Mouse (Mus musculus): ENCODE measurements around the gene Zfp770.
"Not testable (repeated sequence)": the region's sequence is repeated elsewhere in the genome, so short reads cannot be mapped to it uniquely, and the experiment has no call there.

Gene Zfp770

GRCm38 (mm10) chr2:114200932-114201559 lies at the start of gene Zfp770:
Gene Zfp770 (minus strand): TSS chr2:114201469.
- DNase-seq: peak; percentile 70

DNA sequence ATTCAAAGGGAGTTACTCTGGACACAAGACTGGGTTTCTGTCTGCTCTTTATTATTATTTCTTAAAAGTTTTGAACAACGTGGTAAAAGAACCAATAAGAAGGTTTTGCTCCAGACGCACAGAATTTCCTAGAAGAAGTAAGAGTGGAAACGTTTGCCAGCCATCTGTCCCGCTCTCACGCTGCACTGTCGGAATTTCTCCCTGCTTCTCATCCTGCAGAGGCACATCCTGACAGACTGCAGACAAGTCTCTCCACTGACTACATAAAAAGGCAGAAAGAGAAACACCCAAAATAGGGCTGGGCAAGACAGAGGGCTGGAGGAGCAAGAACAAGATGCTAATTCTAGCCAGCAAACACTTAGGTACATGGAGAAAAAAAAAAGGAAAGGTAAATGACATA lies 48.2 kb upstream of the Zfp770 start:
- DNase-seq: peak; percentile 14

- no peak for DNase-seq
Observed at GRCm38 (mm10) chr2:114237639-114238038, 36.4 kb upstream of the Zfp770 start.

DNA sequence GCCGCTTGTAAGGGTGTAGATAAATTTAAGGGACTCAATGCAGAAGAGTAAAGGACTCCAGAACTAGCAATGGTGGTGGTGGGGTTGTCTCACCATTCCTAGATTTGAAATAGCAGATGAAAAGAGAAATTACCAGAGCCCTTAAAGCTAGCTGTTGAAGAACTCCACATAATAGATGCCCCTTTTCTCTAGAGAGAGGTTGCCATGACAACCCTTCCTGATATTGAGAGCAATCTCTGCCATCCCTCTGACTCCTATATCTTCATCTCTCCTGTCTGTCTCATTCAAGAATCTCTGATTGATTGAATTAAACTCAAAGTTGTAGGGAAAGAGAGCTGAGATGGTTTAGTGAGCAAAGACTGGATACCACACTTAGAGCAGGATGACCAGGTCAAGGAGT lies 35.3 kb upstream of the Zfp770 start:
- DNase-seq: no peak

DNA sequence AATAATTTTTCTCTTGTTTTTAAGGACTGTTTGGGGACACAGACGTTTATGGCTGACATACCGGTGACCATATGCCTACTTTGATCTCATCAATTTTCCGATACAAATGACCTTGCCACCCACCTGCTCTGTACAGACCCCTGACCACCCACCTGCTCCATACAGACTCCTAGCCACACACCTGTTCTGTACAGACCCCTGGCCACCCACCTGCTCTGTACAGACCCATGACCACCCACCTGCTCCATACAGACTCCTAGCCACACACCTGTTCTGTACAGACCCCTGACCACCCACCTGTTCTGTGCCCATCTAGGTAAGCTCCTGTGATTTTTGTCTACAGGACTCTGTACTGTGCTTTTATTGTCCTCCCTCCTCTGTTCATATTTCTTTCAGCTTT lies 34.3 kb upstream of the Zfp770 start:
- DNase-seq: no peak

- DNase-seq: no peak
Observed at GRCm38 (mm10) chr2:114231248-114231647, 30.0 kb upstream of the Zfp770 start.

DNA sequence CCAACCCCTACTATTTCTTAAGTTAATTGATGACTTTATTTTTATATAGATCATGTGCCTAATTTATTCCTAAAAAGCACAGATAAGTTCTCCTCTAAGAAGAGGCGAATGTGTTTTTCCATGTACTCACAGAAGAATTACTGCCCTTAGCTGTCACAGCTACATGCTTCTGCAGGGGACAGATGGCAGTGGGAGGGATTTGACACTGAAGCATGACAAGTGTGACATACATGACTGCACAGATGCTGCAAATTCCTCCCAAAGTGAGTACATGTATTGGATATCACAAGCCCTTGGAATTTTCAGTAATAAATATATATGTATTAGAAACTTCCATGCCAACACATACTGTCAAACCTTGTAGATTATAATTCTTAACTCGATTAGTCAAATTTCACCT lies 27.4 kb upstream of the Zfp770 start:
- DNase-seq: no peak

DNA sequence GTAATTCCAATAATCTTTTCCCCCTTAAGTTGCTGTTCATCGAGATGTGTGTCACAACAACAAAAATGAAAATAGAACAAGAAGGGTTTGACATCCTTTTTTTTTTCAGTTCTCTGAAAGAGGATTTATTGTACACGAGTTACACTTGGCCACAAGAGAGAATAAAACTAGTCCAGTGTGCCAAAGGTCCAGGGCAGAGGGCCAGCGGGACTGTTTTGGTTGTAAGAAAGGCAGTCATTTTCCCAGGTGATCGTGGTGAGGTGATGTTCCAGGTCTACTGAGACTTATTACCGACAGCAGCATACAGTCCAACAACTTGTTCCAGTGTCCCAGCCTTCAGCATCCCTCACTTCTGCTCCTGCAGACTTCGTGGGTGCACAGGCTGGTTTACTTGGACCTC lies 3.8 kb upstream of the Zfp770 start:
- DNase-seq: no peak

DNA sequence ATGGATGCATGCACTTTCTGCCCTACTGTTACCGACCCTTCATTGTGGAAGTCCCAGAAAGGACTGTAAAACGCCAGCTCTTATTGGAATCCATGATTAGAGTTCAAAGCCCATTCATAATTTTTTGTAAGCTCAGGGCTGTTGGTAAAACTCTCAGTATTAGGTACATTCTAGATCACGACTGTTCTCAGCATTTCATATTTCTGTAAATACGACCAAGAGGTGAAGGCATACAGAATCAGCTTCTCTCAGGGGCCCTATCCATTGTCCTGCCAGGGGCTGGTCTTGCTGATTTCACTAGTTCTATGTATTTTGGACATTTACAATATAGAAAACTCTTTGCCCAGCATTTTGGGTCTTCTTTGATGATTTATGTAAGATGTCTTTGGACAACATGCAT lies 305 bp upstream of the Zfp770 start:
- no peak for DNase-seq

DNA sequence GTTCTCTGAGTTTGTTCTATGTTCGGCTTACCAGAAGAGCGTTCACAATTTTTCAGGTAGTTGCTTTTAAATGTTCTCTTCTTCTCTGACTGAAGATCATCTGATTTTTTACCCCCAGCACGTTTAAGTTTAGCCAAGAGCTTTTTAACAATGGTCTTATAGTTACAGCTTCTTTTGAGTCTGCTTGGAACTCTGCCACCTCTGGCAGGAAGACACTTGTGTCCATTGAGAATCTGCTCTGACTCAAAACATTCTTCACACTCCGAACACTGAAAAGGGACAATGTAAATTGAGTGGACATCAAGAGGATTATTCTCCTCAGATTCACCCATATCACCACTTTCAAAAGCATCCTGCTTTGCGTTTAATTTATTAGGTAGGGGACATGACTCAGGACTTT lies 4.8 kb downstream of the Zfp770 start:
- DNase-seq: no peak

GRCm38 (mm10) chr2:114186924-114187323 lies 14.3 kb downstream of the Zfp770 start, which contains the start of gene Aqr:
Gene Aqr (minus strand): TSS chr2:114187024.
- DNase-seq: not testable (repeated sequence)

- DNase-seq: no peak
Observed at GRCm38 (mm10) chr2:114177802-114178733, 23.2 kb downstream of the Zfp770 start.

DNA sequence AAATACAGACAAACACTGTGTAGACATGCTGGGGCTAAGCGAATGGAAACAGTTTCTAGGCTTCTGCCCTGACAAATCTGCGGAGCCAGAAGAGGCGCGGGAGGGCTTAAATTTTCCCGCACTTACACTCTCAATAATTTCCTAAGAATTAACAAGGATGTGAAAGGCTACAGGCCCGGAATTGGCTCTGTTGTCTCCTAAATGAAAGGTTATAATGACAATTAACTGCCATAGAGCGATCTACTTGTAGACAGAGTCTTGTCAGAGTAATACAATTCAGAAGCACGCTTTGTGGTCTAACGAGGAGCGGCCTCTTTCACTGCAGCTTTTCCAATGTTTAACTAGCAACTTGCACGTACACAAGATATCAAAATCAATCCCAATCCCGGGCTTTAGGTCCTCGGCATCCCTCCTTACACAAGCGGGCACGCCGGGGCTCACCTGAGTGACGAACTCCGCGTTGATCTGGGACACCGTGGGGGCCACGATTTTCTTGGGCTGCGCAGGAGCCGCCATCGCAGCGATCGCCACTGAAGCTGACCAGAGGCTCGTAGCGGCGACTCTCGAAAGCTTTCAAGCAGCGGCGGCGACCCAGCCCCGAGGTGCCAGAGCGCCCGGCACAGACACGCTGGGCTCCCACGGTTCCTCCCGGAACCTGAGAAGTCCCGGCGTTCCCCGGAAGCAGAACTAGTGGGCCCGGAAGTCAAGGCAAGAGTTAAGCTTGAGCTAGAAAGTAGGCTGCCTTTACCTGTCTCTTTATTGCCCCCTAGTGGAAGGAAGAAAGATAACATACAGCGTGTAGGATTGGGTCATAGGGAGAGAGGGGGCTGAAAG lies 26.4 kb downstream of the Zfp770 start:
- peak; percentile 90 for DNase-seq

- DNase-seq: no peak
Observed at GRCm38 (mm10) chr2:114173248-114173647, 28.0 kb downstream of the Zfp770 start.

DNA sequence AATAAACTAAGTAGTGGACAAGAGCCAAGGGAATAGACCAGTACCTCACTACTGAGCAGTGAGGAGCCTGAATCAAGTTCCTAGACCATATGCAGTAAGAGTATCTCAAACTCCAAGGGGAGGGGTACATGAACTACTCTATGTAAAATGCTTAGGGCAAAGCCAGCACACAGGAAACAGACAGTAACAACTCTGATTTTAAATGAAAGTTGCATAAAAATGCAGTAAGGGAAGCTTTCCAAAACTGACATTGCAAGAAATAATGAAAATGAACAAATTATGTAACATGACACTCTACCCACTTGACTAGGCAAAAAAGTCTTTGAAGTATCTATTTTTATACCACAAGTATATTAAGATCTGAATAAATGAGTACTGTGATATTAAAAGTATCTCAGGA lies 33.4 kb downstream of the Zfp770 start:
- DNase-seq: no peak

DNA sequence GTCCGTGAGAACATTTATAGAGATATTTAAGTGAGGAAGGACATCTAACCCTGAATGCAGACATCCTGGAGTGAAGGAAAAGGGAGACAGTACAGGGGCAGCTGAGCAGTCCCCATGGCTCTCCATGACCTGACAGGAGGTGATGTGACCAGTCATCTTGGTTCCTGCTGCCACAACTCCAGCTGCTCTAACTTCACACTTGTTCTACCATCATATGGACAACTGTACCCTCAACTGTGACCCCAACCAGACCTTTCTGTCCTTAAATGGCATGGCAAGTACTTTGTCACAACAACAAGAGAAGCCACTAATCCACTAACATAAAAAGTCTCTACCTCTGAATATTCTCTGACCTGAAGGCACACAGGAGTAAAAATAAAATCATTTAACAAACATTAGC lies 39.3 kb downstream of the Zfp770 start:
- DNase-seq: no peak

DNA sequence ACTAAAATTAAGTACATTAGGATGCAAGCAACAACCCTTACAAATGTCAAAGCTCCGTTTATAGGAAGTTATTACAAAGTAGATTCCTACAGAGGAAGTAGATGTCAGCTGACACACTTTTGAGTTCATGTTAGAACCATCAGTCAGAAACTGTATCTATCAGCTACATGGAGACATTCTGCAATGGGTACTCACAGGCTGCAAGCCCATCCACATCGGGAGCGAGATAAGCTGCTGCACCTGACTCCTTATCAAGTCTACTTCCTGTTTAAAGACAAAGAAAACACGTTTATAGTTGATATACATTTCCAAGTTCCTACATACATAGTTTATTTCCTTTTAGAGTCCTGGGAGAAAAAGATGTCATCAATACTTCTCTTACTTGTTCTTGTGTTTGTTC lies 43.9 kb downstream of the Zfp770 start:
- DNase-seq: no peak

GRCm38 (mm10) chr2:114156639-114157038 lies 44.6 kb downstream of the Zfp770 start:
- DNase-seq: no peak

DNA sequence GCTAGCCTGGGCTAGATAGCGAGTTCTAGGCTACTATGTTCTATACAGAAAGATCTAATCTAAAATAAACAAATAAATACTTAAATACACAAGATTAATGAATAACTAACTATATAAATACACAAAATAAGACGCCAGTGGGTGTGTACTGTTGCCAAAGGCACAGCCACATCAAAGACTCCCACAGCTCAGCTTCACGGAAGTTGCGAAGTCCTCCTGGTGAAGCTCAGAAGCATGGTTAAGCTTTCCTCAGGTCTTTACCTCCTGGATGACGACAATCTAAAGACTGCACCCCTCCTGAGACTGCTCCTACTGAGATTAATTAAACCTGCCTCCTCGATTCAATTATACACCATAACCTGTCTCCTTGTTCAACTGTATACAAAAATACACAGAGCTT lies 48.0 kb downstream of the Zfp770 start:
- no peak for DNase-seq

DNA sequence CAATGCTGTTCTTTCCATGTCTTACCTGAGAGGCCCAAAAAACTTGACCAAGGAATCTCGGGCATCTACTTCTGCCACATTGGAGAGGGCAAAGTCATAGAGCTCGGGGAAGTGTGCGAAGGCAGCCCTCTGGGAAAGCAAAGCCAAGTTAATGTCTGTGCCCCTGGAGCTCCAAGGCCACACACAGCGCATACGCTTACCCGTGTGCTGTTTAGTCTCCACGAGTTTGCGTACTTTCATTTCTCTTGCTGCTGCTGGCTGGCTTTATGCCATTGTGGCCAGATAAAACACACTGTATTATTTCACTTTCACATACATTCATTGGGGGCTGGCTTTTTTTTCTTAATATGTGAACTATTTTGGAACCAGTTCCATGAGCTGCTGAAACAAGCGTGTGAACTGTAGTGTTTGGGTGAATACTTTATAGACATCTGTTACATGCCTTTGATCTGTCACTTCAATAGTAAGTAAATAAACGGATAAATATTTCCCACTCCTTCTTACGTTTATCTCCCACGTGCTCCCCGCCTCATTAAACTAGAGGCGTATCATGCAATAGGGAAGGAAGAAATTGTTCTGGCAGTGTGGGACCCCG lies 54.3 kb downstream of the Zfp770 start:
- no peak for DNase-seq

DNA sequence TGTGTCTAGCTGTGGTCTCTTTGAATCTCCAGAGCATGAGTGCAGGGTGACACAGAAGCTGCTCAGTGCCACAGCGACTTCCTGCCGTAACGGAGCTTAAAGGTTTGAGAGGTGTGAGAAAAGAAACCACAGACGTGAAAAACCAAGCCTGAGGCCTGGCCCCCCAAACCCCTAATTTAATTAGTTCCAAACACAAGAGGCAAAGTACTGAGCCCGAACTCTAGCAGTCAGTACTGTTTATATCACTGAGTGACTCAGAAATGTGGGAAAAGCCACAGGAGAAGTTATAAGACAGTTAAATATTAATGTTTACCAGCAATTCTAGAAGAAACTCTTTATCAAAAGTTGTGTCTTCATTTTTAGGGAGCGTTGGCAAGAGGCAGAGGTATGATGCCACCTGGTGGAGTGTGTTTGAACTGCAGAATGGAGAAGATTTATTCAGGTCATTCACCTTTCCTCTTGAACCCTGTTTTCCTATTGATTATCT lies 55.9 kb downstream of the Zfp770 start:
- DNase-seq: no peak

DNA sequence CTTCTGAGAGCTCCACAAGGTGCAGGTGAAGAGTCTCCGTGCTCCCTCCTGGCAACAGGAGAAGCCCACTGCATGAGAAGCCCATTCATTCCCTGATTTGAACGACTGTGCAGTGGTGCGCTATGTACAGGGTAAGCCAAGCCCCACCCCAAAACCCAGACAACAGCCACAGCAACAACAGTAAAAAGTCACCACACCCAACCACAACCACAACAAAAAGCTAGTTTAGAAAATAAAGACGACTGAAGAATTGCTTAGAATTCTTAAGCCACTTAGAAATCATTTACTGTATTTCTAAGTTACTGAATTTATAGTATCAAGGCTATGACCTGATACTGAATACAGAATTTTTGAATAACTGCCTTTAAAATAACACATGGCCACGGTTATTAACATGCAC lies 56.4 kb downstream of the Zfp770 start:
- DNase-seq: no peak

DNA sequence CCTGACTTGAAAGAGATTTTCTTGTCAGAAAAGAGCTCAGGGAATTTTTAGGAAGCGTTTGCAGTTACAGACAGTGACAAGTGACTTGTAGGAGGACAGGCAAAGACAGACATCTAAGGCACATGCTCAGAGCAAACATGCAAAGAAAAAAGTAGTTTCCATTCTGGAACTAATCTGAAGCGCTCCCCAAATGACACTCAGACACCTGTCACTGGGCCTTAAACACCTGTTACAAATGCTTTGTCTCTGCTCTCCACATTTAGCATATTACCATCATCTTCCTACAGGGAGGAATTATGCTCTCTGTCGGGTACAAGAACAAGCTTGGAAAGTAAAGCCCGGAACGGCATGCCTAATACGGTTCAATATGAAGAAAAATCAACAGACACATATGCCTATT lies 57.4 kb downstream of the Zfp770 start:
- no peak for DNase-seq
